Mouse (Mus musculus): ENCODE data around the gene Lxn.

Lxn gene

DNA sequence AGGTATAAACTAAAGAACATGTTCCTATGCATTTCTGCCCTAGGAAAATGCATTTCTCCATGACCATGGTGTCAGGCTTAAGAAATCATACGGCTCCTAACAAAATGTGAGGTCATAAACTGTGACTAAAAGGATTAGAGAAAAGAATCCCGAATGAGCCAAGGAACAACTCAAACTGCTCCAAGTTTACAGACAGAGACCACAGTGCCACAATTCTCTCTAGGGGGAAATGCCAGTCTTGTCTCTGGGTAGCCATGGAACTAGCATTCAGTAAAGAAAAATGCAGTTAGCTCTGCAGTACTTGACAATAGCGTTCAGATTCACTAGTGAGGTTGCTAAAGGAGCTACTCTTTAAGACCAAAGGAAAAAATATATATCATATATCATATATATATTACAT is 3.8 kb downstream of the Lxn start:
- no peak for DNase-seq

DNA sequence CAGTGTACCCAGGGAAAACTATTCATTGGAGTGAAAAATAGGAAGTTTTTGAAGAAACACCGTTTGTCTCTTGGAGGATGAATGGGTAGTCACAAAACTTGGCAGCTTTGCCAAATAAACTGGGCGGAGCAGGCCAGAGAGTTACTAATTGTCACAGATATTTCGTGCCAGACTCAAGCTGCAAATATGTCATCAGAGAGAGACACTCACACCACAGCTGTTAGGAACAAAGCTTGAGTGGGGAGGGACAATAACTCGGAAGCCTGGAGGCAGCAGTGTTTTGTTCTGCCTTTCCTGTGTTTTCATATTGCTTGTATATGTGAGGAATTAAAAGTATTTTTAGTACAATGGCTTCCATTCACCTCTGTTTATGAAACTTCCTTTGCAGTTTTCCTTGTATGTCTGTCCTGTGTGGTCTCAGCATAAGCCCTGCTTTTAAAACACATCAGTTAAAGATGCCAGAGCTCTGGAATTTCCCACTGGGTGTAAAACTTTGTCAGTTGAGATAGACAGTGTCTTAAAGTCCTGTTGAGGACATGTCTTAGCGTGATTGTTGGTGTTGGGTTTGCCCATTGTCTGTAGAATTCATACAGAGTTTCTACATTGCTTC is 13.0 kb downstream of the Lxn start:
- DNase-seq: peak; percentile 48

DNA sequence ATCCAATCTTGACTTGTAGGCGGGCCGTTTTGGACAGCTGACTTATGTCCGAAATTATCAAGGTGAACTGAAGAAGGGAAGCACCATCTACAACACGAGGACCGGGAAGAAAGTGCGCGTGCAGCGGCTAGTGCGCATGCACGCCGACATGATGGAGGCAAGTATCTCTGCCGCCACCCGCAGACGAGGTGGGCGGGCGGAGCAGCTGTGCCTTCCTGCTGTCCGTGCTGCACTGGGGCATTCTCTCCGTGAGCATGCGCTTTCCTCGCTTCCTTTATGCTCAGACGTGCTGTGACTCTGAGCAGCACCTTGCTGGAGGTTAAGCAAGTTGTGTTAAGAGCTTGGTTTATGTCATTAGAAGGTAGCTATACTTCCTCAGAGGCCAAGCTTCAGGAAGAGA is 14.1 kb downstream of the Lxn start:
- peak; percentile 32 for DNase-seq

DNA sequence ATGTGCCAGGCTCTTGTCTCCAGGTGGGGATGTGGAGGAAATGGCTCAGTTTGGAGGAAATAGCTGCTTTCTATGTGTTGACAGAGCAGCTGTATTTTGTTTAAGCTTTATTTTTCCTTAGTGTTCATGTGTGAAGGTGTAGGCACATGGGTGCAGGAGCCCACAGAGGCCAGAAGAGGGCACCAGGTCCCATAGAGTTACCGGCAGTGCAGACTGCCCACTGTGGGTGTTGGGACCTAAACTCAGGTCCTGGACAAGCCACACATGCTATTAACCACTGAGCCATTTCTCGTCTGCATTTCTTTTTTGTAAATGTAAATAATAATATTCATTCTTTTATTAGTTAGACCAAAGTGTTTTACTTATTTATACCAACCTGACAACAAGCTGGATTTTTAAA is 16.6 kb downstream of the Lxn start:
- DNase-seq: no peak

DNA sequence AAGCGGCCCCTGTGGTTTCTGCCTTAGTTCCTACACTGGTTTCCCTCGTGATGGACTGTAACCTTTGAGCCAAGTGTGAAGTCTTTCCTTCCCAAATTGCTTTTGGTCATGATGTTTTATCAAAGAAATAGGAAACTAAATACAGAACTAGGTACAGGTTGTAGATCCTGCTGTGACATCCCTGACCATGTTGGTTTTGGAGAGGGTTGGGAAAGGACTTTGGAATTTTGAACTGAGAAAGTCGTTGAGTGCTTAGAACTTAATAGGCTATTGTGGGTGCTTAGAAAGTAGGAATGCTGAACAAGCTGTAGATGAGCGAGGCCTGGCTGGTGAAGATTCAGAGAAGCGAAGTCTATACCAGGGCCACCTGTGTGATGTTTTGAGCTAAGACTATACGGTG is 29.7 kb downstream of the Lxn start:
- DNase-seq: no peak

DNA sequence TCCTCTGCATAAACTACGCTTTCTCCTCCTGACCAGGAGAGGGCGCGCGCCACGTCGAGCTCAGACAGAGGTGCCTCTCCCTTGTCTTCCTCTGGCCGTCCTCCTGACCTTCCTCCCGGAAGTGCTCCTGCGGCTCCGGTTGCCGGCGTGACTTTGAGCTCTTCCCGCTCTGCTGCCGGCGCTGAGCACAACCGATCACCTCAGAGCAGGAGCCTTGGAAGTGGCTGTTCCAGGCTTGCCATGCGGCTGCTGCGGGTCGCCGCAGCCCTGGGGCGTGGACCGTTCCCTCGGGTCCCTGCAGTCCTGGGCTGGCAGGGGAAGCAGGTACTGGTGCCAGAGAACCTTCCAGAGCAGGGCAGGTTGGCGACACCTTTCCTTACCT is 33.7 kb downstream of the Lxn start, which contains the start of gene Gfm1:
TSS of gene Gfm1 (plus strand) at position 98 of the 382 bp plus-strand sequence.
- DNase-seq: peak; percentile 94

DNA sequence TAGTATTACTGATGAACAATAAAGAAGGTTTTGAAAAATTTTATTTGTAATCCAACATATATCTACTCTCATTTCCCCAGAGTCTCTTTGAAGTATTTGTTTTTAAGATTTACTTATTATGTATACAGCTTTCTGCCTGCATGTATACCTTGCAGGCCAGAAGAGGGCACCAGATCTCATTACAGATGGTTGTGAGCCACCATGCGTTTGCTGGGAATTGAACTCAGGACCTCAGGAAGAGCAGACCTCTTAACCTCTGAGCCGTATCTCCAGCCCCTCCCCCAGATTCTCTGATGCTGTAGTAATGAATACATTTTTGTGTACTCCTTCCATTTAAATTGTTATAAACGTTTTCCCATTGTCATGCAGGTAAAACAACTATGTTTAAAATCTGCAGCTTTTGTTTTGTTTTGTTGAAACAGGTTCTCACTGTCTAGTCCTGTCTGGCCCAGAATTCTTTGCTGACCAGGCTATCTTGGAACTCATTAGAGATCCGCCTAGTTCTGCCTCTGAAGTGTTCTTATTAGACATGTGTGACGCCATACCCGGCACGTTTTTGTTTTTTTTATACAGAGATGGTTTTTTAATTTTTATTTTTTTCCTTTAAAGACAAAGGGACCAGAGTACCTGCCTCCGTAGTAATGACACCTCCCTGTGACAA is 34.3 kb downstream of the Lxn start:
- DNase-seq: no peak
